Mouse (Mus musculus) splenic B cell, adult 2 months (primary cell): ENCODE data around the gene Colgalt2.

Source experiments
- DNase-seq: peaks from one replicate; pipeline ENCODE4 v3.0.0-alpha.2; 2011; ENCODE audit warnings: low read depth, low spot score
- H3K27me3 ChIP-seq: 2 replicates; pipeline ENCODE4 v1.6.1; 2012; ENCODE audit warnings: mild to moderate bottlenecking, low read length, moderate library complexity, mixed read lengths; ENCODE audit not compliant: control insufficient read depth, poor library complexity, insufficient read depth, severe bottlenecking
- H3K36me3 ChIP-seq: 2 replicates; pipeline ENCODE4 v1.6.1; 2012; ENCODE audit warnings: mild to moderate bottlenecking, low read length, moderate library complexity, mixed read lengths; ENCODE audit not compliant: control insufficient read depth, poor library complexity, insufficient read depth, severe bottlenecking

The Colgalt2 gene

GRCm38 (mm10) chr1:152439874-152440273 lies 40.2 kb downstream of the Colgalt2 start:
- no peak for DNase-seq
- Histone ChIP-seq H3K36me3 (no peaks in the 10 kb centered on the region), H3K27me3 (no peaks in the 10 kb centered on the region)

GRCm38 (mm10) chr1:152444630-152445029 lies 45.0 kb downstream of the Colgalt2 start:
- Histone ChIP-seq H3K27me3 (no peaks in the 10 kb centered on the region; the same call in 1 of the 2 replicates), H3K36me3 (no peaks in the 10 kb centered on the region)
- DNase-seq = no peak

- H3K27me3 ChIP-seq = no peaks in the 10 kb centered on the region; the same call in 1 of the 2 replicates
- no peak for DNase-seq
- H3K36me3 ChIP-seq = no peaks in the 10 kb centered on the region
Measured at GRCm38 (mm10) chr1:152445925-152446324, 46.3 kb downstream of the Colgalt2 start.

- Histone ChIP-seq H3K36me3 (no peaks in the 10 kb centered on the region), H3K27me3 (no peaks in the 10 kb centered on the region)
- no peak for DNase-seq
Measured at GRCm38 (mm10) chr1:152454536-152454935, 54.9 kb downstream of the Colgalt2 start.

GRCm38 (mm10) chr1:152455275-152456243 lies 55.9 kb downstream of the Colgalt2 start:
- Histone ChIP-seq H3K27me3 (no peaks in the 10 kb centered on the region), H3K36me3 (no peaks in the 10 kb centered on the region)
- no peak for DNase-seq

GRCm38 (mm10) chr1:152456266-152456665 lies 56.6 kb downstream of the Colgalt2 start:
- no peaks in the 10 kb centered on the region for H3K27me3 ChIP-seq
- H3K36me3 ChIP-seq = no peaks in the 10 kb centered on the region
- DNase-seq = no peak

GRCm38 (mm10) chr1:152457596-152457995 lies 58.0 kb downstream of the Colgalt2 start:
- no peaks in the 10 kb centered on the region for H3K27me3 ChIP-seq

GRCm38 (mm10) chr1:152458996-152459395 lies 59.4 kb downstream of the Colgalt2 start:
- no peak for DNase-seq
- Histone ChIP-seq H3K36me3 (no peaks in the 10 kb centered on the region), H3K27me3 (no peaks in the 10 kb centered on the region)

More at GRCm38 (mm10) chr1:152457596-152457995, 58.0 kb downstream of the Colgalt2 start:
- no peak for DNase-seq
- no peaks in the 10 kb centered on the region for H3K36me3 ChIP-seq

GRCm38 (mm10) chr1:152460931-152461330 lies 61.3 kb downstream of the Colgalt2 start:
- no peak for DNase-seq

GRCm38 (mm10) chr1:152461814-152462213 lies 62.2 kb downstream of the Colgalt2 start:
- H3K27me3 ChIP-seq = no peaks in the 10 kb centered on the region
- H3K36me3 ChIP-seq = no peaks in the 10 kb centered on the region
- DNase-seq = no peak

More at GRCm38 (mm10) chr1:152460931-152461330, 61.3 kb downstream of the Colgalt2 start:
- Histone ChIP-seq H3K36me3 (no peaks in the 10 kb centered on the region), H3K27me3 (no peaks in the 10 kb centered on the region)

GRCm38 (mm10) chr1:152462348-152462747 lies 62.7 kb downstream of the Colgalt2 start:
- no peaks in the 10 kb centered on the region for H3K36me3 ChIP-seq
- no peak for DNase-seq
- H3K27me3 ChIP-seq = no peaks in the 10 kb centered on the region

GRCm38 (mm10) chr1:152466280-152466679 lies 66.7 kb downstream of the Colgalt2 start:
- Histone ChIP-seq H3K36me3 (no peaks in the 10 kb centered on the region), H3K27me3 (no peaks in the 10 kb centered on the region)
- DNase-seq = no peak

- DNase-seq = no peak
- Histone ChIP-seq H3K36me3 (no peaks in the 10 kb centered on the region), H3K27me3 (no peaks in the 10 kb centered on the region)
Measured at GRCm38 (mm10) chr1:152468443-152468842, 68.8 kb downstream of the Colgalt2 start.

GRCm38 (mm10) chr1:152476126-152476525 lies 76.5 kb downstream of the Colgalt2 start:
- no peaks in the 10 kb centered on the region for H3K36me3 ChIP-seq
- H3K27me3 ChIP-seq = no peaks in the 10 kb centered on the region
- no peak for DNase-seq

- Histone ChIP-seq H3K36me3 (no peaks in the 10 kb centered on the region), H3K27me3 (no peaks in the 10 kb centered on the region)
- DNase-seq = no peak
Measured at GRCm38 (mm10) chr1:152490842-152491241, 91.2 kb downstream of the Colgalt2 start.
